Mouse (Mus musculus): ENCODE data around the gene Crebl2.

The Crebl2 gene

GRCm38 (mm10) chr6:134820411-134820810 is 9.5 kb upstream of the Crebl2 start:
- no peak for DNase-seq (ENCODE audit: low read depth, low spot score)

- DNase-seq (ENCODE audit: low read depth, low spot score), result peak; percentile 63
These were observed 7.1 kb upstream of the Crebl2 start for GRCm38 (mm10) chr6:134822844-134823243.

GRCm38 (mm10) chr6:134830776-134831175 is 822 bp downstream of the Crebl2 start:
- DNase-seq (ENCODE audit: low read depth, low spot score), result peak; percentile 23

GRCm38 (mm10) chr6:134834585-134835251 is 4.8 kb downstream of the Crebl2 start:
- DNase-seq (ENCODE audit: low read depth, low spot score), result no peak

DNA sequence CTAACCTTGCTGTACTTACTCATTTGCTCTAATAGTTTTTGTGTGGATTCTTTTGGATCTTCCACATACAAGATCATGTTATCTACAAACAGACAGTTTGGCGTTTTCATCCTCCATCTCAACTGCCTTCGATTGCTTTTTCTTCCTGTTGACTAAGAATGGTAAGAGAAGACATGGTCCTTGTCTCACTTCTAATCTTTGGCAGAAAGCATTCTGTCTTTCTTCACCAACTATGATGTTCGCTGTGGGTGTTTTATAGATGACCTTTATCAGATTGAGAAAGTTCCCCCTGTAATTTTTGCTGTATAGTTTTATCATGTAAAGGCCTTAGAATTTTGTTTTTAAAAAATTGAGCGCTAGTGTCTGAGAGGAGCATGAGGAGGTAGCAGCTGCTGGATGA is 8.2 kb downstream of the Crebl2 start:
- DNase-seq (ENCODE audit: low read depth, low spot score), result no peak

- no peak for DNase-seq (ENCODE audit: low read depth, low spot score)
These were observed 10.4 kb downstream of the Crebl2 start for GRCm38 (mm10) chr6:134840346-134840745.

DNA sequence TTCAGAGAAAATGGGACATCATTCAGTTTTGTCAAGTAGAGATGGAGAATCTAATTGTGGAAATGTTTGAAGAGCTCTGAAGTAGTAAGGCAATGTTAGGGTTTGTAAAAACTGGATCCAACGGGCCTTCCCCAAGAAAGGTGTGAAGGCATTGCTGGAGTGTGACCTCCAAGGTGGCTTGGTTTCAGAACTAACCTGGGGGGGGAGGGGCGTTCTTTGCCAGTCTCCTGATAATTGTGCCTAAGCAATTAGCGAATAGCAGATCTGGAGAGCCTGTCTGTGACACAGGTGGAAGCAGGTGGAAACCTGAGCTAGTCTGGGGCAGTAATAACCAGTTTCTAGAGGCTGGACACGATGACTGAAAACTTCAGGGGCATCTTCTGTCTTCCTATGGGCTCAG is 15.8 kb downstream of the Crebl2 start:
- DNase-seq (ENCODE audit: low read depth, low spot score), result no peak

GRCm38 (mm10) chr6:134846308-134846707 is 16.4 kb downstream of the Crebl2 start:
- DNase-seq (ENCODE audit: low read depth, low spot score), result no peak

- no peak for DNase-seq (ENCODE audit: low read depth, low spot score)
These were observed 17.6 kb downstream of the Crebl2 start for GRCm38 (mm10) chr6:134847550-134847949.

DNA sequence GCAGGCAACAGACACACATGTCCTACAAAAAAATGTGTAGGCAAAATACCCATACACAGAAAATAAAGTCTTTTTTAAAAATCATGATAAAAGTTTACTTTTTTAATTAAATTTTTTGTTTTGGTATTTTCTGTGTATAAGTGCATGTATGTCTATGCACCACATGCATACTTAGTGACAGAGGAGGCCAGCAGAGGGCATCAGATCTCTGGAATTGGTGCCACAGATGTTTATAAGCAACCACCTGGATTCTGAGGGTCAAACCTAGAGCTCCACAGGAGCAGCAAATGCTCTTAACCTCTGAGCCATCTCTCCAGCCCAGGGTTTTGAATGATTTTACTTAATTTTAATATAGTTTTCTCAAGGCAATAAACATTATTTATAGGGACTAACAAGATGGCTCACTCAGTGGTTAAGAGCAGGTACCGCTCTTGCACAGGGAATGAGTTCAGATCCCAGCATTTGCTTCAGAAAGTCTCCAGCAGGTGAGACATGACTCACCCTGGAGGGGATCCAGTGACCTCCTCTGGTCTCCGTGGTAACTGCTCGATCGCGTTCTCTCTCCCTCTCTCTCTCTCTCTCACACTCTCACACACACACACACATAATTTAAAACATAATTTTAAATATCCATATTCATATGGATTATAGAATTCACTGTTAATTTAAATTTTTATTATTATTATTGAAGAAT is 18.4 kb downstream of the Crebl2 start:
- DNase-seq (ENCODE audit: low read depth, low spot score), result peak; percentile 84

DNA sequence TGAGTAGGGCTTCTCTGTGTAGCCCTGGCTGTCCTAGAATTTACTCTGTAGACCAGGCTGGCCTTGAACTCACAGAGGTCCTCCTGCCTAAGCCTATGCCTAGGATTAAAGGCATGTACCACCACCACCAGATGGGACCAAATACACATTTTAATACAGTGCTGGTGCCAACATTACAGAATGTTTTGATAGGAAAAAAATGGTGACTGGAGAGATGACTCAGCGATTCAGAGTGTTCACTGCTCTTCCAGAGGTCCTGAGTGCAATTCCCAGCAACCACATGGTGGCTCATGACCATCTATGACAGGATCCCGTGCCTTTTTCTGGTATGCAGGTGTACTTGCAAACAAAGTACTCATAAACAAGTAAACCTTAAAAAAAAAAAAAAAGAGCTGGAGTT is 19.5 kb downstream of the Crebl2 start:
- no peak for DNase-seq (ENCODE audit: low read depth, low spot score)

- DNase-seq (ENCODE audit: low read depth, low spot score), result no peak
These were observed 20.0 kb downstream of the Crebl2 start for GRCm38 (mm10) chr6:134849985-134850384.

DNA sequence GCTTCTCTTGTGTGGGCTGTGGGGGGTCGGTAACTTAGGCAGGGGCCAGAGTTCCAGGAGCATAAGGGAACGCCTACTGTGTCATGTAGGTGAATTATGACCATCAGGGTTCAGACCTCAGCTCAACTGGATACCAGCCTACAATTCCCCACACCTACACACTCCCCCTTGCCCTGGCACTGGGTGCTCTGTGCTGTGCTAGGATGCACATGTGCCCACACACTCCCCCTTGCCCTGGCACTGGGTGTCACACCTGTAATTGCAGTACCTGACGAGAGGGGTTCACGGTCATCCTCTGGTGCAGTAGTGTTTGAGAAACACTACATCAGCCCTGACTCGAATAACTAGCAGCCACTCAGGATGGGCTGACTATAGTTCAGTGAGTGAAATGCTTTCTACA is 24.8 kb downstream of the Crebl2 start:
- no peak for DNase-seq (ENCODE audit: low read depth, low spot score)

- DNase-seq (ENCODE audit: low read depth, low spot score), result no peak
These were observed 26.0 kb downstream of the Crebl2 start for GRCm38 (mm10) chr6:134855926-134856325.

DNA sequence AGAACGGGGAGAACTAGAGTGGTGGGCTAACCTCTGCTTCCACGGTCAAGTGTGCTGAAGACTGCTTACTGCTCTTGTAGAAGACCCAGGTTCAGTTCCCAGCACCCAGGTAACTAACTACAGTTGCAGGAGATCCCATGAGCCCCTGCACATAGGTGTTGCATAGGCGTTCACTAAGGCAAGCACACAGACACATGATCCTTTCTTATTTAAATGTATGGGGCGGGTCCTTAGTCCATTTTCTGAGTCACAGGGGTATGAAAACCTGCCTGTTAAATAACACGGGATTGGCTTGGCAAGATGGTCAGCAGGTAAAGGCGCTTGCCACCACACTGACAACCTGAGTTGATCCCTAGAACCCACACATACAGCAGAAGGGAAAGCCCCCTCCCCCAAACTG is 29.1 kb downstream of the Crebl2 start:
- DNase-seq (ENCODE audit: low read depth, low spot score), result peak; percentile 81

DNA sequence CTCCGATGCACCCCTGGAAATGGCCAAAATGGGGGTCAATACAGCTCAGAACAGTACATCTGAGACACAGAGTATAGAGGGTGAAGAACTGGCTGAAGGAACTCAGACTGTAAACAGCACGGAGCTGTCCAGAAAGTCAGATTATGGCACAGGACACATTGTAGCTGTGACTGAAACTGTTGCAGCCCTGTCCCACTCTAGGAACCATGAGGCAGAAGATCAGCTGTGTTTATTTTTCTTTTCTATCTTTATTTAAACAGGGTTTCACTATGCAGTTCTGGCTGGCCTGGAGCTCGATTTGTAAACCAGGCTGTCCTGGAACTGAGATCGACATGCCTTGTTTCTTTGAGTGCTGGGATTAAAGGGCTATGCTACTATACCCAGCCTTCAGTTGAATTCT is 30.3 kb downstream of the Crebl2 start:
- no peak for DNase-seq (ENCODE audit: low read depth, low spot score)

- DNase-seq (ENCODE audit: low read depth, low spot score), result peak; percentile 30
These were observed 31.4 kb downstream of the Crebl2 start for GRCm38 (mm10) chr6:134861386-134861785.

DNA sequence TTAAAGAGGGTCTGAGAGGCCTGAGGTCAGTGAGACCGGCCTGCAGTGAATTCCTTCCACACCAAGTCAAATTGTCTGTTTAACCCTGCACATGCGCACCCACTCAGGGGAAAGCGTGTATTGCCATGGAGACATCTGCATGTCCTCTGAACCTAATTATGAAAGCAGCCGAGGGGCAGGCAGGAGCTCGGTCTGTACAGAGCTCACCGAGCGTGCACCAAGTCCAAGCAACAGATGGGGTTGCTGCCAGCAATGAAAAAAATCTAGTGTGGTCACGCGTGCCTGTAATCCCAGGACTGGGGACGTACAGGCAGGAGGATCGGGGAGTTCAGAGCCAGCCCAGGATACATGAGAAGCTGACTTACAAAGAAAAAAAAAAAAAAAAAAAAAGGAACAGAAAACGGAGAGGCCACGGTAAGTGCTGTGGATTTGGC is 32.7 kb downstream of the Crebl2 start:
- no peak for DNase-seq (ENCODE audit: low read depth, low spot score)

GRCm38 (mm10) chr6:134863146-134863545 is 33.2 kb downstream of the Crebl2 start:
- DNase-seq (ENCODE audit: low read depth, low spot score), result peak; percentile 94

GRCm38 (mm10) chr6:134866113-134866512 is 36.2 kb downstream of the Crebl2 start:
- no peak for DNase-seq (ENCODE audit: low read depth, low spot score)

- peak; percentile 75 for DNase-seq (ENCODE audit: low read depth, low spot score)
These were observed 37.4 kb downstream of the Crebl2 start for GRCm38 (mm10) chr6:134867325-134867724.

DNA sequence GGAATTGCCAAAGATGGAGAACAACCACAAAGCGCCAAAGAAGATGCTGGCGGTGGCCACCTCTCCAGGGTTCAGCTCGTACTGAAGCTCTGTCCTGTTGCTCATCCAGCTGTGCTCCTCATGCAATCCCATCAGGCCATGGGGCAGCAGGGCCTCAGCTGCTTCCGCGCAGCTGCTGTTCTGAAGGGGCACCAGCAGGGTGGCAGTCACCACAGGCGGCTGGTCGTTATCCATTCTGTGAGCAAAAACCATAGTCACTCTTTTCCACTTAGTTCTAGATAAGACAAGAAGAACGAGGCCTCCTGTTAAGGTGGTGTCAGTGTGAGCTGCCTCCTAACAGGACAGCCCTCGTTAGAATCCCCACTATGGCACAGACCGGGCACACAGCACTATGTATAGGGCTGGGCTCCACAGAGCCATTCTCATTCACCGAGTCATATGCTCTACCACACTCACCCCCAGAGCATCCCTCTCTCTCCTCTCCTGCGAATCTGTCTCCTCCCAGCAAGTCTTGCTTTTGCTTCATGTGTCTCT is 40.3 kb downstream of the Crebl2 start:
- DNase-seq (ENCODE audit: low read depth, low spot score), result no peak

DNA sequence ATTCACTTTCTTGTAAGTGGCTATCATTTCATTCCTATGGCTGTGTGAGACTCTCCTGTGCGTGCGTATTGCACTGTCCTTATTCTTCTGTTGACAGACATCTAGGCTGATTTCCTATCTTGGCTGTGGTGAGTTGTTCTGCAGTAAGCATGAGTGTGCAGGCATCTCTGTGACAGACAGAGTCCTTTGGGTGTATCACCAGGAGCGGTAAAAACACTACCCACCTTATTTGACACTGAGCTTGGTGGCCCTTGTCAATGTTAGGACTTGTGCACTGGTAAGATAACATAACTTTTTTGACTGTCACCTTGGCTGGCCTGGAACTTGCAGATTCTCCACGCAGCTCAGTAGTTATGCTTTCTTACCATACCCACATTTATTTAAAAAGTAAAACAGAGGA is 40.9 kb downstream of the Crebl2 start:
- no peak for DNase-seq (ENCODE audit: low read depth, low spot score)
